Mouse (Mus musculus) ES-E14 (cell line): ENCODE results near the gene Cbl.

ENCODE experiments used
- CHD2 ChIP-seq: IDR thresholded peaks from 2 replicates; pipeline ENCODE4 v1.6.1; 2014; ENCODE audit warnings: mild to moderate bottlenecking, low read depth, low read length, inconsistent platforms
- MAFK ChIP-seq: IDR thresholded peaks from 2 replicates; pipeline ENCODE4 v1.6.1; 2014; ENCODE audit warnings: mild to moderate bottlenecking, low read depth, low read length, inconsistent platforms; ENCODE audit not compliant: insufficient read depth
- ZC3H11A ChIP-seq: IDR thresholded peaks from 2 replicates; pipeline ENCODE4 v1.6.1; 2012; ENCODE audit warnings: low read depth, mild to moderate bottlenecking, inconsistent platforms, low read length, borderline replicate concordance
- ZNF384 ChIP-seq: IDR thresholded peaks from 2 replicates; pipeline ENCODE4 v1.6.1; 2012; ENCODE audit warnings: low read depth, low read length, inconsistent platforms

DNA sequence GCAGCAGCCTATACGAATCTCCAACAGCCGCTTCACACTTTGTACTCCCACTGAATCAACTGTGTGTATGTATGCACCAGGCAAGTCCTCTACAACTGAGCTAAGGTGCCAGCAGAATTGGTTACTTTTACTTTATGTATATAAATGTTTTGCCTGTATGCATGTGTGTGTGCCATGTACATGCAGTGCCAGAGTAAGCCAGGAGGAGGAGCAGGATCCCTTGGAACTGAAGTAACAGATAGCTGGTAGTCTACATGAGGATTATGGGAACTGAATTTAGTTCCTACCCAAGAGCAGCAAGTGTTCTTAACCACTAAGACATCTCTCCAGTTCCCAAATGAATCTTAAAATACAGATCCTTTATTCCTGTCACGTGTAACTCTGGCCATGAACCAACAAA is 51.6 kb downstream of the Cbl start:
- no peak for TF ChIP-seq MAFK
- no peak for TF ChIP-seq ZNF384
- no peak for TF ChIP-seq CHD2
- TF ChIP-seq ZC3H11A = no peak
